Mouse (Mus musculus) heart, adult 2 months (tissue): Measurements from ENCODE around the gene Fryl. TPM values are rescaled to one million over a fixed set of nuclear protein-coding genes. Genes with fewer than 3 reads are reported as not detected.

Experiments
- DNase-seq, 2 experiments: peaks; one replicate each; pipeline ENCODE4 v3.0.0; 2021
- H3K27ac ChIP-seq: fragments of 200-600 bp; 2 replicates; pipeline ENCODE4 v1.8.1; 2022
- H3K27me3 ChIP-seq: fragments of 200-500 bp; 2 replicates; pipeline ENCODE4 v1.6.1; 2012; ENCODE audit warnings: mild to moderate bottlenecking, low read length, inconsistent platforms, mixed read lengths; ENCODE audit not compliant: control insufficient read depth, insufficient read depth
- H3K36me3 ChIP-seq: fragments of 200-500 bp; 2 replicates; pipeline ENCODE4 v1.6.1; 2012; ENCODE audit warnings: low read length, inconsistent platforms; ENCODE audit not compliant: control insufficient read depth, insufficient read depth
- H3K4me1 ChIP-seq: fragments of 200-500 bp; 2 replicates; pipeline ENCODE4 v1.6.1; 2011; ENCODE audit warnings: low read length; ENCODE audit not compliant: control insufficient read depth, insufficient read depth
- H3K4me3 ChIP-seq: fragments of 200-600 bp; 2 replicates; pipeline ENCODE4 v1.8.1; 2022
- H3K79me2 ChIP-seq: fragments of 200-500 bp; replicated peaks from 2 replicates; pipeline ENCODE4 v1.6.1; 2012; ENCODE audit warnings: mild to moderate bottlenecking, inconsistent platforms, low read length, moderate library complexity, mixed read lengths; ENCODE audit not compliant: control insufficient read depth, insufficient read depth
- H3K9ac ChIP-seq: fragments of 200-500 bp; 2 replicates; pipeline ENCODE4 v1.6.1; 2012; ENCODE audit warnings: low read depth, mild to moderate bottlenecking, control low read depth, inconsistent platforms, low read length, mixed read lengths
- CTCF ChIP-seq: fragments of 200-600 bp; IDR thresholded peaks from 2 replicates; pipeline ENCODE4 v1.8.1; 2022; ENCODE audit warnings: antibody characterized with exemption, mild to moderate bottlenecking, moderate library complexity
- EP300 ChIP-seq: fragments of 200-500 bp; IDR thresholded peaks from 2 replicates; pipeline ENCODE4 v1.6.1; 2011; ENCODE audit warnings: low read depth, low read length, control low read depth; ENCODE audit not compliant: insufficient read depth
- POLR2A ChIP-seq: fragments of 200-500 bp; IDR thresholded peaks from 2 replicates; pipeline ENCODE4 v1.6.1; 2011; ENCODE audit warnings: mild to moderate bottlenecking, low read depth, low read length, control low read depth; ENCODE audit not compliant: insufficient read depth
- WGBS: fragments of 180-500 bp; shearing (Covaris S2); methylation state at CpG from one replicate; pipeline ENCODE4 v1.1.7; 2018; 5-methylcytosine and 5-hydroxymethylcytosine counted together
- intact Hi-C: fragments of 180-260 bp; cut with DNase I; formaldehyde crosslinking; loops from one replicate; pipeline ENCODE4 v1.15.1; 2025
- polyA plus RNA-seq: library from polyadenylated mRNA; depleted of rRNA; stranded (reverse); fragments of >200 nt; gene quantifications from 2 replicates; pipeline ENCODE4 v1.2.3, GENCODE M21; 2012
- total RNA-seq, 2 experiments: library from RNA; stranded (reverse); gene quantifications; 2 replicates each; pipeline ENCODE4 v1.2.3; 2021

Gene Fryl
- total and polyA plus RNA-seq, 3 experiments, result 25.9 to 40.7 (median 32.9) TPM

- Histone ChIP-seq H3K4me1 (peaks cover 7% of the 10 kb centered on the region; the same call in 1 of the 2 replicates), H3K27me3 (no peaks in the 10 kb centered on the region), H3K79me2 (no peaks in the 10 kb centered on the region), H3K36me3 (no peaks in the 10 kb centered on the region), H3K27ac (no peak overlapping the region; the same call in 1 of the 2 replicates), H3K9ac (no peak overlapping the region), H3K4me3 (no peak overlapping the region)
- 33% methylated on average over 6 of the region's 6 CpGs for WGBS
- DNase-seq, result no peak
- intact Hi-C loops, result loop anchor here (2.0 kb wide), 1 partner anchor 138 kb away; no protein-coding TSS in a partner anchor
- TF ChIP-seq POLR2A, result no peak
- no peak for TF ChIP-seq CTCF
- no peak for TF ChIP-seq EP300
Measured at GRCm38 (mm10) chr5:73270612-73271011, 14.2 kb upstream of the Fryl start.

- Histone ChIP-seq H3K4me1 (peaks cover 9% of the 10 kb centered on the region), H3K9ac (no peak overlapping the region), H3K27ac (no peak overlapping the region), H3K4me3 (no peak overlapping the region), H3K27me3 (no peaks in the 10 kb centered on the region), H3K36me3 (no peaks in the 10 kb centered on the region), H3K79me2 (no peaks in the 10 kb centered on the region)
- DNase-seq, result no peak
- 51% methylated on average over 11 of the region's 11 CpGs for WGBS
- intact Hi-C loops, result no loop called here
- no peak for TF ChIP-seq EP300
- no peak for TF ChIP-seq POLR2A
- TF ChIP-seq CTCF, result no peak
Measured at GRCm38 (mm10) chr5:73268636-73269213, 12.3 kb upstream of the Fryl start.

GRCm38 (mm10) chr5:73265460-73265859, 9.0 kb upstream of the Fryl start:
- Histone ChIP-seq H3K79me2 (no peaks in the 10 kb centered on the region), H3K27me3 (no peaks in the 10 kb centered on the region), H3K4me3 (no peak overlapping the region), H3K9ac (no peak overlapping the region), H3K36me3 (no peaks in the 10 kb centered on the region), H3K4me1 (peaks cover 4% of the 10 kb centered on the region), H3K27ac (peak overlapping the region; percentile 45)
- intact Hi-C loops, result no loop called here
- TF ChIP-seq CTCF, result no peak
- 0 out of 2 replicates have a peak, but pooled peaks have one; percentile 52 for TF ChIP-seq EP300
- TF ChIP-seq POLR2A, result no peak
- peak in 1 of 2 experiments; percentile 34 for DNase-seq
- 21% methylated on average over 5 of the region's 5 CpGs for WGBS

GRCm38 (mm10) chr5:73264122-73264521, 7.7 kb upstream of the Fryl start:
- intact Hi-C loops, result no loop called here
- H3K27ac ChIP-seq, result no peak overlapping the region
- WGBS, result 63% methylated on average over 5 of the region's 5 CpGs

GRCm38 (mm10) chr5:73257723-73258122, 1.3 kb upstream of the Fryl start:
- peaks cover 6% of the 10 kb centered on the region for H3K4me1 ChIP-seq
- 49% methylated on average over 8 of the region's 8 CpGs for WGBS
- 0 out of 2 replicates have a peak, but pooled peaks cover 1% of the 10 kb centered on the region for H3K79me2 ChIP-seq
- H3K9ac ChIP-seq, result no peak overlapping the region
- no peak overlapping the region; the same call in 1 of the 2 replicates for H3K4me3 ChIP-seq
- no peaks in the 10 kb centered on the region for H3K27me3 ChIP-seq
- no peak for DNase-seq
- H3K36me3 ChIP-seq, result peaks cover 8% of the 10 kb centered on the region
- TF ChIP-seq EP300, result no peak
- intact Hi-C loops, result loop anchor here (10.0 kb wide), 1 partner anchor 343 kb away; the partner anchor contains the start of gene Slain2
- H3K27ac ChIP-seq, result no peak overlapping the region

More at GRCm38 (mm10) chr5:73264122-73264521, 7.7 kb upstream of the Fryl start:
- Histone ChIP-seq H3K27me3 (no peaks in the 10 kb centered on the region), H3K36me3 (no peaks in the 10 kb centered on the region), H3K79me2 (no peaks in the 10 kb centered on the region), H3K4me3 (no peak overlapping the region), H3K4me1 (peaks cover 4% of the 10 kb centered on the region), H3K9ac (no peak overlapping the region)
- no peak for DNase-seq
- TF ChIP-seq EP300 (no peak), POLR2A (no peak), CTCF (no peak)

- intact Hi-C loops, result loop anchor here (10.0 kb wide), 1 partner anchor 342 kb away; the partner anchor contains the start of gene Slain2
- under 1% methylated on average over 11 of the region's 11 CpGs for WGBS
- peak overlapping the region; percentile 63 for H3K4me3 ChIP-seq
- H3K27me3 ChIP-seq, result no peaks in the 10 kb centered on the region
- peak overlapping the region; percentile 69 for H3K9ac ChIP-seq
- H3K4me1 ChIP-seq, result peaks cover 6% of the 10 kb centered on the region
- DNase-seq, result no peak
- peaks cover 10% of the 10 kb centered on the region for H3K36me3 ChIP-seq
- TF ChIP-seq CTCF (peak; percentile 35; the same call in 1 of the 2 replicates), POLR2A (no peak), EP300 (no peak)
- H3K79me2 ChIP-seq, result 0 out of 2 replicates have a peak, but pooled peaks cover 1% of the 10 kb centered on the region
- peak overlapping the region; percentile 72 for H3K27ac ChIP-seq
Measured at GRCm38 (mm10) chr5:73257096-73257495, 677 bp upstream of the Fryl start.
